Mouse (Mus musculus): Measurements from ENCODE around the gene Zbtb42.

Zbtb42 gene

GRCm38 (mm10) chr12:112727801-112728200 is 49.2 kb downstream of the Zbtb42 start:
- no peak for DNase-seq (ENCODE audit: low read depth, low spot score)

- DNase-seq (ENCODE audit: low read depth, low spot score): no peak
These were observed 52.2 kb downstream of the Zbtb42 start for GRCm38 (mm10) chr12:112730808-112731207.
